8 mouse cellular contexts compared by ENCODE assay signal in the genomic region with DNA sequence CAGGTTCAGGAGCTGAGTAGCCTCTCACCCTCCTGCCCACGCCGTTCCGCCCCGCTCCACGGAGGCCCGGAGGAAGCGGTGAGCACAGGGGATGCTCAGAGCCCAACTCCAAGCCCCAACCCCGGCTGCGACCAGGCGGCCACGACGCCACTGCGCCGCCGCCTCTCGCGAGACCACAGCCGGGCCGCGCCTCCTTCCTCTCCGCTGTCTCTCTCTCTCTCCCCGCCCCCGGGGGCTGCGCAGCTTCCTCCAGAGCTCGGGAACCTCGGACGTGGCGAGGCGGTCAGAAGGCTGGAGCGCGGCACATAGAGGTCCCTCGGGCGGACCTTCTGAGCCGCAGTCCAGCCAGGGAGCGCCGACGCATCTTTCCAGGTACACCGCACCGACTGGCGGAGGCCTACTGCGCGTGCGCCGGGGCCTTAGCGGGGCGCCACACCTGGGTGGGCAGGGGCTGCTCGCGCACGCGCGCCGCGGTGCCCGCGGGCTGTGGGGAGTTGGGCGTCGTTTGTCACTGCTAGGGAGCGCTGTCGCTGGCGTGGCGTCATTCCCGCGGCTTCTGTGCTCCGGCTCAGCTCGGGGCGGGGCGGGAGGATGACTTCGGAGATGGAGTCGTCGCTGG. TPM values are rescaled to one million over a fixed set of nuclear protein-coding genes. Genes with fewer than 3 reads are reported as not detected.
DNase-seq lines count a peak whose midpoint lies in the region; ATAC-seq and TF ChIP-seq lines count a peak whose summit lies in the region.

A gene (plus strand): TSS at position 180 of the 619 bp plus-strand sequence.

- H3K9me3 ChIP-seq in forebrain, embryonic 10.5 days = no peaks in the 10 kb centered on the region
- H3K9me3 ChIP-seq in heart, embryonic 15.5 days (replicated peaks) = no peaks in the 10 kb centered on the region
- H3K9me3 ChIP-seq in liver, embryonic 14.5 days (ENCODE audit: control insufficient read depth, low read length) = no peaks in the 10 kb centered on the region
- no peaks in the 10 kb centered on the region for H3K9me3 ChIP-seq in neural tube, embryonic 11.5 days (ENCODE audit: control insufficient read depth, low read length)
- no peaks in the 10 kb centered on the region for H3K9me3 ChIP-seq in stomach, postnatal 0 days (ENCODE audit: control insufficient read depth, low read length)

- peaks cover 14% of the 10 kb centered on the region for H3K36me3 ChIP-seq in forebrain, embryonic 10.5 days (replicated peaks)
- H3K36me3 ChIP-seq in heart, embryonic 15.5 days = no peaks in the 10 kb centered on the region; the same call in 1 of the 2 replicates
- H3K36me3 ChIP-seq in liver, embryonic 14.5 days (replicated peaks; ENCODE audit: control insufficient read depth, insufficient read depth, low read depth) = no peaks in the 10 kb centered on the region
- H3K36me3 ChIP-seq in neural tube, embryonic 11.5 days (ENCODE audit: control insufficient read depth, insufficient read depth, low read length) = no peaks in the 10 kb centered on the region
- no peaks in the 10 kb centered on the region for H3K36me3 ChIP-seq in stomach, postnatal 0 days (ENCODE audit: control insufficient read depth, insufficient read depth, low read length)

- peak; percentile 44 for TF ChIP-seq EP300 in liver, embryonic 14.5 days (IDR thresholded peaks at IDR 0.05; ENCODE audit: low read depth)
- peak; percentile 98 for TF ChIP-seq EP300 in stomach, postnatal 0 days (optimal IDR thresholded peaks at IDR 0.05)

- DNase-seq in CD8-positive naive resting alpha-beta T cell, adult 2 months (ENCODE audit: low read depth in 2 of 2, low spot score in 2 of 2) = peak; percentile 96 to 98
- DNase-seq in c-Kit-positive CD71-negative TER-119-negative erythroid progenitor cells, embryonic 14.5 days (ENCODE audit: low read depth) = peak; percentile 91
- DNase-seq in forebrain, embryonic 10.5 days (ENCODE audit: extremely low spot score, low spot score) = peak; percentile 96
- peak; percentile 96 to 99 for DNase-seq in kidney, postnatal 25 days
- DNase-seq in liver, embryonic 14.5 days (ENCODE audit: low read depth in 3 of 3, low spot score in 3 of 3) = peak; percentile 80 to 88 (median 82)
- DNase-seq in neural tube, embryonic 11.5 days (ENCODE audit: low spot score) = peak; percentile 98
- peak; percentile 99 for DNase-seq in stomach, postnatal 0 days (ENCODE audit: low spot score)

- H3K4me3 ChIP-seq in forebrain, embryonic 10.5 days = peak within 1 kb of the TSS; percentile 85
- peak within 1 kb of the TSS; percentile 98 for H3K4me3 ChIP-seq in heart, embryonic 15.5 days
- peak within 1 kb of the TSS; percentile 67 to 82 for H3K4me3 ChIP-seq in liver, embryonic 14.5 days (ENCODE audit: insufficient read depth in 1 of 2, low read depth in 2 of 2, low read length in 2 of 2)
- peak within 1 kb of the TSS; percentile 70 for H3K4me3 ChIP-seq in neural tube, embryonic 11.5 days (ENCODE audit: low read depth, low read length)
- peak within 1 kb of the TSS; percentile 79 for H3K4me3 ChIP-seq in stomach, postnatal 0 days (ENCODE audit: low read depth, low read length)

- H3K27ac ChIP-seq in forebrain, embryonic 10.5 days = peak within 1 kb of the TSS; percentile 96
- peak within 1 kb of the TSS; percentile 96 for H3K27ac ChIP-seq in heart, embryonic 15.5 days
- H3K27ac ChIP-seq in liver, embryonic 14.5 days = peak within 1 kb of the TSS; percentile 36
- peak within 1 kb of the TSS; percentile 90 for H3K27ac ChIP-seq in neural tube, embryonic 11.5 days (ENCODE audit: low read depth, low read length)
- peak within 1 kb of the TSS; percentile 96 for H3K27ac ChIP-seq in stomach, postnatal 0 days (replicated peaks)

- H3K27me3 ChIP-seq in forebrain, embryonic 10.5 days (ENCODE audit: poor library complexity, severe bottlenecking) = no peaks in the 10 kb centered on the region
- no peaks in the 10 kb centered on the region for H3K27me3 ChIP-seq in heart, embryonic 15.5 days
- H3K27me3 ChIP-seq in liver, embryonic 14.5 days (ENCODE audit: control insufficient read depth, insufficient read depth, low read length) = no peaks in the 10 kb centered on the region
- no peaks in the 10 kb centered on the region for H3K27me3 ChIP-seq in neural tube, embryonic 11.5 days (ENCODE audit: control insufficient read depth, insufficient read depth, low read length)
- no peaks in the 10 kb centered on the region for H3K27me3 ChIP-seq in stomach, postnatal 0 days (ENCODE audit: control insufficient read depth, insufficient read depth, low read length)

- peaks cover 30% of the 10 kb centered on the region for H3K4me1 ChIP-seq in forebrain, embryonic 10.5 days
- peaks cover 25% of the 10 kb centered on the region for H3K4me1 ChIP-seq in heart, embryonic 15.5 days (replicated peaks)
- peaks cover 5 to 8% of the 10 kb centered on the region in 2 experiments; a peak in 3 of 4 replicates for H3K4me1 ChIP-seq in liver, embryonic 14.5 days (replicated peaks; ENCODE audit: control insufficient read depth in 2 of 2, insufficient read depth in 2 of 2, low read length in 1 of 2)
- peaks cover 8% of the 10 kb centered on the region for H3K4me1 ChIP-seq in neural tube, embryonic 11.5 days (ENCODE audit: control insufficient read depth, insufficient read depth, low read length)
- H3K4me1 ChIP-seq in stomach, postnatal 0 days (replicated peaks; ENCODE audit: control insufficient read depth, insufficient read depth) = peaks cover 3% of the 10 kb centered on the region; the same call in 1 of the 2 replicates

- peak within 1 kb of the TSS; percentile 88 for H3K9ac ChIP-seq in heart, embryonic 15.5 days
- H3K9ac ChIP-seq in liver, embryonic 14.5 days (replicated peaks) = peak within 1 kb of the TSS; percentile 77
- H3K9ac ChIP-seq in neural tube, embryonic 11.5 days (ENCODE audit: low read length) = peak within 1 kb of the TSS; percentile 86
- peak within 1 kb of the TSS; percentile 85 for H3K9ac ChIP-seq in stomach, postnatal 0 days (ENCODE audit: low read length)

- peak; percentile 53 for TF ChIP-seq CTCF in liver, embryonic 14.5 days (IDR thresholded peaks at IDR 0.05; ENCODE audit: low read depth)
- TF ChIP-seq CTCF in stomach, postnatal 0 days (IDR thresholded peaks at IDR 0.05; ENCODE audit: low read depth) = peak; percentile 49; the same call in 1 of the 2 replicates

- peak within 1 kb of the TSS; percentile 74 for H3K4me2 ChIP-seq in heart, embryonic 15.5 days
- peak within 1 kb of the TSS; percentile 96 for H3K4me2 ChIP-seq in liver, embryonic 14.5 days (ENCODE audit: low read depth)
- H3K4me2 ChIP-seq in neural tube, embryonic 11.5 days (ENCODE audit: low read depth) = peak within 1 kb of the TSS; percentile 92
- peak within 1 kb of the TSS; percentile 76 for H3K4me2 ChIP-seq in stomach, postnatal 0 days (replicated peaks; ENCODE audit: low read depth)

- under 1% methylated on average over 70 of the region's 70 CpGs for WGBS in forebrain, embryonic 10.5 days
- under 1% methylated on average over 70 of the region's 70 CpGs for WGBS in heart, embryonic 15.5 days
- WGBS in liver, embryonic 14.5 days (ENCODE audit: insufficient replicate concordance) = under 1% methylated on average over 69 of the region's 70 CpGs
- under 1% methylated on average over 64 of the region's 70 CpGs for WGBS in neural tube, embryonic 11.5 days
- WGBS in stomach, postnatal 0 days = under 1% methylated on average over 67 of the region's 70 CpGs

- ATAC-seq in heart, embryonic 15.5 days (replicated peaks; ENCODE audit: insufficient number of reproducible peaks, insufficient read depth, low FRiP score, low read depth) = peak; percentile 97
- peak; percentile 93 for ATAC-seq in liver, embryonic 14.5 days (ENCODE audit: insufficient read depth)
- ATAC-seq in neural tube, embryonic 11.5 days (ENCODE audit: insufficient read depth, low FRiP score, low TSS enrichment) = peak; percentile 91
- ATAC-seq in stomach, postnatal 0 days (ENCODE audit: low FRiP score, low TSS enrichment) = peak; percentile 98

RNA-seq across cellular contexts. Expression of the gene that starts here (rescaled TPM):
- 13.4 and 13.5 TPM in 2 replicates for polyA plus RNA-seq in forebrain, embryonic 10.5 days (2016; fragmentation: Nextera tagmentation; extraction: Ambion mirVana)
- 14.9 and 17.6 TPM in 2 replicates for polyA plus RNA-seq in heart, embryonic 15.5 days (2015; fragmentation: Nextera tagmentation; extraction: Ambion mirVana)
- 1.7 and 2.0 TPM in 2 replicates for polyA plus RNA-seq in liver, embryonic 14.5 days (2012; rRNA removed)
- polyA plus RNA-seq in liver, embryonic 14.5 days (2014; fragmentation: Nextera tagmentation; extraction: Ambion mirVana) = 3.6 TPM in 2 replicates
- polyA plus RNA-seq in neural tube, embryonic 11.5 days (2014; fragmentation: Nextera tagmentation; extraction: Ambion mirVana) = 13.4 and 14.7 TPM in 2 replicates
- 15.9 TPM in 2 replicates for polyA plus RNA-seq in stomach, postnatal 0 days (2015; fragmentation: Nextera tagmentation; extraction: Ambion mirVana)

Comparison
In these comparisons a context has a peak if more than half of its experiments do, and no peak if none do; other contexts are left out.
1. Peak in every context shown above with its lines: DNase-seq, ATAC-seq, H3K4me3 ChIP-seq and H3K27ac ChIP-seq.
2. H3K27ac ChIP-seq: peak in every context shown above with its lines; median percentile 96 in forebrain, embryonic 10.5 days; 96 in heart, embryonic 15.5 days; 96 in stomach, postnatal 0 days; 90 in neural tube, embryonic 11.5 days; 36 in liver, embryonic 14.5 days.